Mouse (Mus musculus) ES-CJ7 (cell line): ENCODE data around the gene Defb36.

Experiments used
- DNase-seq: peaks from one replicate; pipeline ENCODE4 v3.0.0; 2011; ENCODE audit warnings: low read depth, low spot score

Gene Defb36

GRCm38 (mm10) chr2:152604057-152604456 is at the start of gene Defb36:
Gene Defb36, plus strand, starts transcription at chr2:152604327.
- peak; percentile 80 for DNase-seq

GRCm38 (mm10) chr2:152556655-152557054 is 47.5 kb upstream of the Defb36 start:
- no peak for DNase-seq

- no peak for DNase-seq
Observed at GRCm38 (mm10) chr2:152569038-152569437, 35.1 kb upstream of the Defb36 start, which contains the start of gene Gm17416. Gene Gm17416, plus strand, starts transcription at chr2:152569338.

GRCm38 (mm10) chr2:152569881-152570280 is 34.2 kb upstream of the Defb36 start:
- DNase-seq = no peak

- DNase-seq = no peak
Observed at GRCm38 (mm10) chr2:152570313-152570712, 33.8 kb upstream of the Defb36 start.

GRCm38 (mm10) chr2:152572114-152572794 is 31.9 kb upstream of the Defb36 start, which contains the start of gene Defb21:
Gene Defb21, plus strand, starts transcription at chr2:152572744.
- DNase-seq = peak; percentile 52

GRCm38 (mm10) chr2:152573484-152573883 is 30.6 kb upstream of the Defb36 start:
- DNase-seq = no peak

- DNase-seq = no peak
Observed at GRCm38 (mm10) chr2:152580107-152580506, 24.0 kb upstream of the Defb36 start, which contains the start of gene Defb19. Gene Defb19, minus strand, starts transcription at chr2:152580312.

GRCm38 (mm10) chr2:152580612-152581011 is 23.5 kb upstream of the Defb36 start:
- no peak for DNase-seq

GRCm38 (mm10) chr2:152586926-152587560 is 17.1 kb upstream of the Defb36 start:
- DNase-seq = peak; percentile 51

- no peak for DNase-seq
Observed at GRCm38 (mm10) chr2:152588450-152588849, 15.7 kb upstream of the Defb36 start.

- DNase-seq = no peak
Observed at GRCm38 (mm10) chr2:152589021-152589420, 15.1 kb upstream of the Defb36 start.

GRCm38 (mm10) chr2:152599299-152599698 is 4.8 kb upstream of the Defb36 start, which contains the start of gene Defb45:
Gene Defb45, minus strand, starts transcription at chr2:152599399.
- DNase-seq = no peak

GRCm38 (mm10) chr2:152600076-152600475 is 4.1 kb upstream of the Defb36 start:
- no peak for DNase-seq

- peak; percentile 17 for DNase-seq
Observed at GRCm38 (mm10) chr2:152601275-152601960, 2.7 kb upstream of the Defb36 start.

GRCm38 (mm10) chr2:152607746-152608145 is 3.6 kb downstream of the Defb36 start:
- DNase-seq = no peak

GRCm38 (mm10) chr2:152608719-152609118 is 4.6 kb downstream of the Defb36 start:
- DNase-seq = peak; percentile 52

- DNase-seq = peak; percentile 72
Observed at GRCm38 (mm10) chr2:152612193-152612592, 8.1 kb downstream of the Defb36 start.

GRCm38 (mm10) chr2:152615563-152615962 is 11.4 kb downstream of the Defb36 start:
- peak; percentile 81 for DNase-seq

- no peak for DNase-seq
Observed at GRCm38 (mm10) chr2:152616470-152616869, 12.3 kb downstream of the Defb36 start.

- DNase-seq = peak; percentile 76
Observed at GRCm38 (mm10) chr2:152617374-152617773, 13.2 kb downstream of the Defb36 start.
